Mouse (Mus musculus) hematopoietic stem cell, adult 5-6 weeks (primary cell): ENCODE measurements around the gene Dlx2. TPM values are rescaled to one million over a fixed set of nuclear protein-coding genes. Genes with fewer than 3 reads are reported as not detected.
A peak's percentile ranks its signal among the peaks of the same experiment; 100 is the strongest.

Experiments
- ATAC-seq, 2 experiments: fragments of 125-278 bp in 1 of 2; replicated peaks in 1 of 2; 2 replicates each; pipeline ENCODE4 v1.8.0; 2016 to 2017; ENCODE audit warnings: inconsistent platforms in 2 of 2, mild to moderate bottlenecking in 2 of 2, moderate number of reproducible peaks in 2 of 2, low read depth in 1 of 2, moderate TSS enrichment in 1 of 2; ENCODE audit not compliant: low FRiP score in 2 of 2, poor library complexity in 2 of 2, severe bottlenecking in 2 of 2, insufficient read depth in 1 of 2, low TSS enrichment in 1 of 2
- total RNA-seq: library from RNA; stranded (forward); fragments of 172-1452, 232-1000 nt; gene quantifications from 2 replicates; pipeline ENCODE4 v1.2.3, GENCODE M21; 2017

The Dlx2 gene
- total RNA-seq, 1 experiment from 2014 or later, result not detected

- no peak for ATAC-seq
Measured at GRCm38 (mm10) chr2:71526595-71527322, 19.8 kb downstream of the Dlx2 start.

GRCm38 (mm10) chr2:71524763-71525162 is 21.8 kb downstream of the Dlx2 start:
- no peak for ATAC-seq

GRCm38 (mm10) chr2:71523431-71523830 is 23.1 kb downstream of the Dlx2 start:
- ATAC-seq, result no peak

- 0 out of 4 replicates have a peak, but pooled peaks of 1 of the 2 experiments have one; percentile 46 for ATAC-seq
Measured at GRCm38 (mm10) chr2:71522871-71523270, 23.7 kb downstream of the Dlx2 start.

- no peak for ATAC-seq
Measured at GRCm38 (mm10) chr2:71517466-71518099, 29.0 kb downstream of the Dlx2 start.

GRCm38 (mm10) chr2:71516995-71517394 is 29.6 kb downstream of the Dlx2 start:
- ATAC-seq, result no peak

GRCm38 (mm10) chr2:71512326-71512725 is 34.2 kb downstream of the Dlx2 start:
- no peak for ATAC-seq

GRCm38 (mm10) chr2:71511209-71511608 is 35.3 kb downstream of the Dlx2 start:
- ATAC-seq, result peak in 1 of 2 experiments; percentile 25; a peak in 1 of 4 replicates

- ATAC-seq, result no peak
Measured at GRCm38 (mm10) chr2:71504852-71505251, 41.7 kb downstream of the Dlx2 start.

- peak in 1 of 2 experiments; percentile 60; a peak in 1 of 4 replicates for ATAC-seq
Measured at GRCm38 (mm10) chr2:71499276-71500230, 47.0 kb downstream of the Dlx2 start.

GRCm38 (mm10) chr2:71497175-71497574 is 49.4 kb downstream of the Dlx2 start:
- ATAC-seq, result no peak

- ATAC-seq, result no peak
Measured at GRCm38 (mm10) chr2:71494971-71495370, 51.6 kb downstream of the Dlx2 start.

- no peak for ATAC-seq
Measured at GRCm38 (mm10) chr2:71494503-71494902, 52.1 kb downstream of the Dlx2 start.

Other genes with a start within 250 kb of the Dlx2 start
- gene Slc25a12, start 179.0 kb downstream of the Dlx2 start, total RNA-seq, result 45.8 and 65.9 TPM in 2 replicates
- gene Hat1, start 157.8 kb downstream of the Dlx2 start, total RNA-seq, result 161 and 174 TPM in 2 replicates
- gene Metap1d, start 93.5 kb downstream of the Dlx2 start, total RNA-seq, result 51.5 TPM in 2 replicates
- not detected in 2 replicates for gene Dlx1, start 18.6 kb downstream of the Dlx2 start, total RNA-seq
- 84.7 and 89.4 TPM in 2 replicates for gene Itga6, start 198.9 kb upstream of the Dlx2 start, total RNA-seq